Mouse (Mus musculus) spleen, adult 2 months (tissue): Measurements from ENCODE around the gene C8g.

Source experiments
- CTCF ChIP-seq: fragments of 200-500 bp; IDR thresholded peaks from 2 replicates; pipeline ENCODE4 v1.5.1; 2011; ENCODE audit warnings: mild to moderate bottlenecking, inconsistent platforms; ENCODE audit not compliant: insufficient read depth, insufficient read length, insufficient replicate concordance; ENCODE audit errors: extremely low read depth
- POLR2A ChIP-seq: fragments of 200-500 bp; IDR thresholded peaks from 2 replicates; pipeline ENCODE4 v1.6.1; 2011; ENCODE audit warnings: low read depth, low read length, inconsistent platforms

DNA sequence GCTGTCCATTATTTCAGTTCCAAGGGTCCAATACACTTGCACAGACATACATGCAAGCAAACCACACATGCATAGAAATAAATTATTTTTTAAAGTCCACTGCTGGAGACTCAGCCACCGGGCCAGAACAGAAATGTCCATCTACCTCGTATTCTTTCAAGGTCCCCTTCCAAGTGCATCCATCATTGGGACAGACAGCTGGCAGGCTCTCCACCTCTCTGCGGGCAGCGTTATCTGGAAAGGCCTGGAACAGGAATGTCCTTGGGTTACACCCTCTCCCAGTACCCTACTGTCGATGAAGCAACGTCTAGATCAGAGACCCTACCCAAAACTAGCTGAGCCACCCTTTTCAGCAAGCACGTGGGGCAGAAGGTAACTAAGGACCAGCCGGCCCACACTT, 35.0 kb upstream of the C8g start:
- TF ChIP-seq POLR2A, result no peak
- no peak for TF ChIP-seq CTCF
